Mouse (Mus musculus) mature B cell (primary cell): ENCODE results near the gene Lcp1.
"Not testable (repeated sequence)": the region's sequence is repeated elsewhere in the genome, so short reads cannot be mapped to it uniquely, and the experiment has no call there.

ENCODE experiments used
- in situ Hi-C: fragments of 300-500 bp; cut with MboI; formaldehyde crosslinking; loops from 2 replicates; pipeline ENCODE4 v1.14.3; 2019

Lcp1 gene

GRCm38 (mm10) chr14:75130501-75131318 lies at the start of gene Lcp1, which contains the start of gene Lrrc63:
Lcp1 (plus strand) TSS chr14:75131101.
Lrrc63 (minus strand) TSS chr14:75130881.
- in situ Hi-C loops, result no loop called here

GRCm38 (mm10) chr14:75102956-75103355 lies 27.9 kb upstream of the Lcp1 start:
- in situ Hi-C loops, result no loop called here

GRCm38 (mm10) chr14:75121658-75122057 lies 9.2 kb upstream of the Lcp1 start:
- in situ Hi-C loops, result no loop called here

- in situ Hi-C loops, result no loop called here
Measured at GRCm38 (mm10) chr14:75131324-75131935, 529 bp downstream of the Lcp1 start.

- in situ Hi-C loops, result no loop called here
Measured at GRCm38 (mm10) chr14:75136119-75136966, 5.4 kb downstream of the Lcp1 start.

DNA sequence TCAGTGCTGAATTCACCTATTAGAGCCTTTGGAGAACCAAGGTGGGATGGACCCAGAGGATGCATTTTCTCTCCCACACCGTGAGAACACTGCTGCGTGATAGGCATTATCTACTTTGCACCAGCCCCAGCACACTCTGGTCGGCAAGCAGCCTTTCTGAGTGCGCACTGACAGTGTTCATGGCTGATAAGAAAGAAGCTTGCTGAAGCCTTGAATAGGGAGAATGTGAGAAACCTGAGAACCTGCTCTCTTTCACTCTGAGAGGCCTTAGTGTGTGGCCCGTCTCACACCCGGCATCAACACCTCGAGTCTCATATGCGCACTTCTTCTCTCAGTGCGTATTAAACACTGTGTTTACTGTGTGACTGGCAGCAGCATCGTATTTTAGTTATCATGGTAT lies 7.6 kb downstream of the Lcp1 start:
- in situ Hi-C loops, result no loop called here

DNA sequence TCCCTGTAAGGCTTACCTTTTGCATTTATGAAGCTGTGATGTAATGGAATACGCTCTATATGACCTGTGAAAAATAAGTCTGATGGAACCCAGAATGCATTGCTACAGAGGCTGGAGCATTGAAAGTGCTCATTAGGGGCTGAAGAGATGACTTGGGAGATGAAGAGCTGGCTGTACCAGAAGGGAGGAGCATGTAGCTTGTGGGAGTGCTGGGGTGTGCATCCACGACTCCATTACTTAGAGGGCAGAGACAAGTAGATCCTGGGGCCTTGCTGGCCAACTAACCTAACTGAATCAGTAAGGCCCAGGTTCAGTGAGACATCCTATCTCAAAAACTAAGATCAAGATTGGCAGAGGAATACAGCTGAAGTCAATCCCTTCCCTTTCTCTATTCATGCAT lies 8.3 kb downstream of the Lcp1 start:
- in situ Hi-C loops, result no loop called here

DNA sequence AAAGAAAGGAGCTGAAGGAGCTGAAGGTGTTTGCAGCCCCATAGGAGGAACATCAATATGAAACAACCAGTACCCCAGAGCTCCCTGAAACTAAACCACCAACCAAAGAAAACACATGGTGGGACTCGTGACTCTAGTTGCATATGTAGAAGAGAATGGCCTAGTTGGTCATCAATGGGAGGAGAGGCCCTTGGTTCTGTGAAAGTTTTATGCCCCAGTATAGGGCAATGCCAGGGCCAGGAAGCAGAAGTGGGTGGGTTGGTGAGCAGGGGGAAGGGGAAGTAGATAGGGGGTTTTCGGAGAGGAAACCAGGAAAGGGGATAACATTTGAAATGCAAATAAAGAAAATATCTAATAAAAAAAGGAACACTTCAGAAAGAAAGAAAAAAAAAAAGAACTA lies 16.8 kb downstream of the Lcp1 start:
- in situ Hi-C loops, result not testable (repeated sequence)

GRCm38 (mm10) chr14:75148229-75148628 lies 17.3 kb downstream of the Lcp1 start:
- in situ Hi-C loops, result no loop called here

GRCm38 (mm10) chr14:75150653-75151052 lies 19.8 kb downstream of the Lcp1 start:
- in situ Hi-C loops, result no loop called here

GRCm38 (mm10) chr14:75151146-75151545 lies 20.2 kb downstream of the Lcp1 start:
- in situ Hi-C loops, result no loop called here

DNA sequence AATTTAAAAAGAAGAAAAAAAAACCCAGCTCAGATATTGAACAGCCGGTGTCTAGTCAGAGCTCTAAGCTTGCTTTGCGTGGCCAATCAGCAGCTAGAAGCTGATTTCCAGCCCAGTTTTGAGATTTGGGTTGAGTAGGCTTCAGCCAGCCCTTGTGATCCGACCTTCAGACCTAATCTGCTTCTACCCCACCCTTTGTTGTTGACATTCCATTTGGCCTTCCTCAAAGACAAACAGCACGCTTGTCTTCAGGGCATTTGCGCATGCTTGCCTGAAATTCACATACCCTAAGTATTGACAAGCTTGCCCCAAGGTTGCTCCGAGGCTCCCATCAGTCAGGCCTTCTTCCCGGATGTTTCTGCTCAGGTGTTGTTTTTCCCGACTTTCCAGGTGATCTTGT lies 23.6 kb downstream of the Lcp1 start:
- in situ Hi-C loops, result no loop called here

DNA sequence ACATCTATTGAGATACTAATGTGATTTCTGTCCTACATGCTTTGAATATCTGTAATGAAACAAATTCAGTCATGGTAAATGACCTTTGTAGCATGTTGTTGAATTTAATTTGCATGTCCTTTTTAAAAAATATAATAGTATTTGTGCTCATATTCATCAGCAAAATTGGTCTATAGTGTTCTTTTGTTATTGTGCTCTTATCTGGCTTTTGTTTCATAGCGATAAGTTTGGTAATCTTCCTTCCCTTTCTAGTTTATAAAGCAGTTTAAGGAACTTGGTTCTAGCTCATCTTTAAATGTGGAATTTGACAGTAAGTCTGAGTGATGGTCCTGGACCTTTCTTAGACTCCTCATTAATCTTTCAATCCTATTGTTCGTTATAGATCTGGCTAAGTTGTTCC lies 28.5 kb downstream of the Lcp1 start:
- in situ Hi-C loops, result no loop called here

GRCm38 (mm10) chr14:75163866-75164265 lies 33.0 kb downstream of the Lcp1 start:
- in situ Hi-C loops, result no loop called here

DNA sequence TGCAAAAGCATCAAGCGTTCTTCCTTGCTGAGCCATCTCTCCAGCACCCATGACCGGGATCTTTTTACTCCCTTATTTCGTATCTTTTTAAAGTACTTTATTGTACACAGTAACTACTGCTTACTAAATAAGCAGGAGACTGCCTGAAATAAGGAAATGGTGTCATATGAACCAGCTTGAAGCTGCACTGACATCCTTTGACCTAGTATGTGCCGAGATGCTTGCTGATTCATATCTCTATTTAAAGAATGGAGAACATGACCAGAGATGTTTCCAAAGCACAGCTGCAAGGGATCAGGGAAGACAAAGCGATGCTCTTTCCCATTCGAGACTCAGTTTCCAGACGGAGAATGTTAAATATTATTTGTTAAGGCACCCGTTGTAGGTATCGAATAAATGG lies 33.4 kb downstream of the Lcp1 start:
- in situ Hi-C loops, result no loop called here

- in situ Hi-C loops, result no loop called here
Measured at GRCm38 (mm10) chr14:75165574-75166131, 34.8 kb downstream of the Lcp1 start.

DNA sequence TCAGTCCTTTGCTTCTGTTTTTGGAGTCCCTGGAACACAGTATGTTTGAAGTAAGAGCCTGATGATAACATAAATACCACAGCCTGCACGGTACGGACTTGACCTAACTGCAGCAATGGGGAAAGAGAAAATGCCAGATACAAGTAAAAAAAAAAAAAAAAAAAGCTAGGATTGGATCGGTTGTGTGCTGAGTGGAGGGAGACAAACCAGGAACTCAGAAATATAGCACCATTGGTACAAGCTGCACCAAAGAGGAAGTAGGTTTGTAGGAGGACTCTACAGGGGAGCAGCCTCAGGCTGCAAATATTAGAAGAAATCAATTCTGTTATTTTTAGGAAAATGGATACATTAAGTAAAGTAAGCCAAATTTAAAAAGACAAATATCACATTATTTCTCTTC lies 37.6 kb downstream of the Lcp1 start:
- in situ Hi-C loops, result no loop called here

DNA sequence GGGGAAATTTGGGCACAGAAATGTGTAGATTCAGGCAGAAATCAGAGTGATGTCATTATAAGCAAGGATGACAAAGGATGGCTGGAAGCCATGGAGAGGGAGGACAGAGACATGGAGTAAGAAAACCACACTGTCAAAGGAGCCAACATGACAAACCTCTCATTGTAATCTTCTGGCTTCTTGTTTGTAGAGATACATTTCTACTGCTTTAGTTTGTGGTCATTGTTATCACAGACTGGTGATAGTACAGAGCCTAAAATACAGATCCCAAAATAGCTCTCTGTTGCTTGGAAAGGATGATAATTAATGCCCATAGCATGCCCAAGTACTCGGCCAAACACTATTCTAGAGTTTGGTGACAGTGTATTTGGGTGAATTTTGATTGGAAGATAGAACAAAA lies 39.6 kb downstream of the Lcp1 start:
- in situ Hi-C loops, result no loop called here

- in situ Hi-C loops, result no loop called here
Measured at GRCm38 (mm10) chr14:75174296-75174695, 43.4 kb downstream of the Lcp1 start.

DNA sequence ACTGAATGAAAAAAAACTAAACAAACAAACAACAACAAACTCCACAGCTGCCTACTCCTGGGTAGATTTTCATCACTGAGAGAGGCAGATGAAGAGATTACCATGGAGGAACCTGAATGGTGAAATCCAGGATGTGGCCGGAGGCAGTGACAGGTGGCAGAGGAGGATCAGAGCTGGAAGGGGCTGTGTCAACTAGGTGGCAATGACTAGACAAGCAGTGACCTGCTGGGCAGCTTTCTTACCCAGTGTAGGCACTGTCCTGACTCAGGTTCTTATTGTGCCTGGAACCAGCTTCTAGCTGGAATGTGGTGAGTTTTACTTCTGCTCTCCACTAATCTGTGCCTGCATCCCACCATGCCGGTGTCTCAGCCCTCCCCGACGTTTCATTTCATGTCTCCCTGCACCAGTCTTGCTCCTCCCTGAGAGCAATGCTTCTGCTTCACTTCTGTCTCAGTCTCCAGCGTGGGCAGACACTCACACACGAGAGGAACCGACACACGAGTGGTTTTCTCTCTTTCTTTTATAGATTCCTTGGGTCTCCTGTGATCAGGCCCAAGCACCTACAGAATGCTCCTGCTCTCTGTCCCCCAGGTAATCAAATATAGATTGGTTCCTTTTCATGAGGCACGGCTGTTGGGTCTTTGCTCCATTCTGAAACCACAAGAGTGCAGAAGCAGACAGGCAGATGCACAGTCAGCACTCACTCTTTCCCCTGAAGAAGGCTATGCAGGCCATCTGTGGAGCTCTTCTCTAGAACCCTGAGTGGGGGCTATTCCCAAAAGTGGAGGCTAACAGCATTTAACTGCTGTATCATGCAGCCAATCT lies 44.0 kb downstream of the Lcp1 start:
- in situ Hi-C loops, result no loop called here

DNA sequence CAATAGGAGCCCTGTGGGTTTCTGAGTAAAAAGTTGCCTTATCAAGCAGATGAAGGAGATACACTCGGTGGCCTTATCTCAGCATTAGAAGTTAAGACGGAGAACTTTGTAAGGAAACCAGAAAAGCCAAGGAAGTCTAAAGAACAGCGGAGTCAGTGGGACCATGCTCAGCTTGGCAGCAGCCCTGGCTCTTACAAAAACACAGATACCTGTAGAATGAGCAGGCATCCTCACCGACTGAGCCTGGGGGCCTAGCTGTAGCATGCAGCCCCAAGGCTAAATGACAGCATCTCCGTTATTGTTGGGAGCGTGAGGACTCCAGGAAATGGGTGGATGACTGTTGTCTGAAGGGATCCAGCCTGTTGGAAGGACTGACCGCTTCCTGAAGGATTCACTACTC lies 44.9 kb downstream of the Lcp1 start:
- in situ Hi-C loops, result no loop called here
